ENCODE assay signal across 9 mouse cellular contexts in genomic region chr2:69712171-69712570, GRCm38 (mm10). TPM values are rescaled to one million over a fixed set of nuclear protein-coding genes. Genes with fewer than 3 reads are reported as not detected.
DNase-seq lines count a peak whose midpoint lies in the region; ATAC-seq lines count a peak whose summit lies in the region.
"Had no signal": no experiment of that assay in that cellular context is flagged by ENCODE, and none has a peak within 500 bp of the region (broad histone marks: within the 10 kb centered on the region; RNA-seq: fewer than 3 reads in every experiment).

No protein-coding gene starts in this region.

- ATAC-seq in kidney, embryonic 16.5 days (ENCODE audit: low FRiP score, low TSS enrichment): no peak

- no peak overlapping the region for H3K9ac ChIP-seq in kidney, embryonic 16.5 days (replicated peaks; ENCODE audit: low read length)

- WGBS in kidney, embryonic 16.5 days: 79% methylated on average over 14 of the region's 14 CpGs

- H3K4me3 ChIP-seq in kidney, embryonic 16.5 days (ENCODE audit: low read length): no peak overlapping the region

- no peaks in the 10 kb centered on the region for H3K27me3 ChIP-seq in kidney, embryonic 16.5 days (ENCODE audit: insufficient read depth, low read length)
- H3K27me3 ChIP-seq: liver, embryonic 15.5 days had no signal

- H3K27ac ChIP-seq in kidney, embryonic 16.5 days (ENCODE audit: low read length): no peak overlapping the region

- H3K4me2 ChIP-seq in kidney, embryonic 16.5 days (replicated peaks; ENCODE audit: low read depth, low read length): peak overlapping the region; percentile 69; the same call in 1 of the 2 replicates

- no peaks in the 10 kb centered on the region for H3K36me3 ChIP-seq in kidney, embryonic 16.5 days (ENCODE audit: insufficient read depth, low read length)

- H3K4me1 ChIP-seq in kidney, embryonic 16.5 days (ENCODE audit: insufficient read depth, low read length): no peaks in the 10 kb centered on the region

- no peaks in the 10 kb centered on the region for H3K9me3 ChIP-seq in kidney, embryonic 16.5 days (ENCODE audit: low read length)
- H3K9me3 ChIP-seq: liver, embryonic 15.5 days had no signal

- peak; percentile 49 for DNase-seq in cerebellum, adult 9-10 months
- no peak for DNase-seq in cerebellum, adult 11 months
- peak; percentile 22 to 27 for DNase-seq in left cerebral cortex, adult 18-20 months (ENCODE audit: low spot score in 2 of 2)
- no peak for DNase-seq in left cerebral cortex, adult 8-10 months (ENCODE audit: low spot score in 2 of 2)
- DNase-seq in R1 (ENCODE audit: low read depth, low spot score): peak; percentile 30
- DNase-seq in urinary bladder, postnatal 4 days (ENCODE audit: low spot score in 2 of 2): no peak
- no peak for DNase-seq in frontal cortex, postnatal 10 days (ENCODE audit: low spot score in 2 of 2)

RNA-seq across cellular contexts. Expression of gene Fastkd1, which starts 1.1 kb away (rescaled TPM):
- total RNA-seq in left cerebral cortex, adult 18-20 months (2021): 10 to 100 TPM; 14.4 to 15.4 TPM
- 10 to 100 TPM; 15.3 to 18.6 (median 16.7) TPM for total RNA-seq in left cerebral cortex, adult 8-10 months (2022)
- polyA plus RNA-seq in kidney, embryonic 16.5 days (2015; fragmentation: Nextera tagmentation; extraction: Ambion mirVana): 12.4 and 14.1 TPM in 2 replicates

RNA-seq across cellular contexts. Expression of gene Ppig, which starts 10.2 kb away (rescaled TPM):
- 10 to 100 TPM; 66.6 to 69.0 TPM for total RNA-seq in left cerebral cortex, adult 18-20 months (2021)
- 10 to 100 TPM; 65.0 to 75.5 (median 67.5) TPM for total RNA-seq in left cerebral cortex, adult 8-10 months (2022)
- polyA plus RNA-seq in kidney, embryonic 16.5 days (2015; fragmentation: Nextera tagmentation; extraction: Ambion mirVana): 130 and 139 TPM in 2 replicates

RNA-seq across cellular contexts. Expression of gene Klhl41, which starts 42.3 kb away (rescaled TPM):
- total RNA-seq in left cerebral cortex, adult 18-20 months (2021): under 1 TPM; 0.88 to 0.94 TPM
- 1 to 10 TPM in 2 of 4 experiments, under 1 TPM in 2; 0.44 to 1.2 (median 0.98) TPM for total RNA-seq in left cerebral cortex, adult 8-10 months (2022)
- polyA plus RNA-seq in kidney, embryonic 16.5 days (2015; fragmentation: Nextera tagmentation; extraction: Ambion mirVana): 0.86 and 1.1 TPM in 2 replicates

Comparison
In these comparisons a context has a peak if more than half of its experiments do, and no peak if none do; other contexts are left out.
1. DNase-seq: peak in cerebellum, adult 9-10 months (single experiment), left cerebral cortex, adult 18-20 months (2 of 2) and R1 (single experiment); none in cerebellum, adult 11 months (single experiment), left cerebral cortex, adult 8-10 months (0 of 2), urinary bladder, postnatal 4 days (0 of 2) and frontal cortex, postnatal 10 days (0 of 2).